Mouse (Mus musculus): ENCODE measurements around the gene Ttc23. TPM values are rescaled to one million over a fixed set of nuclear protein-coding genes. Genes with fewer than 3 reads are reported as not detected.

Ttc23 gene
- polyA plus RNA-seq, 1 experiment from 2014 or later, result 14.4 TPM

- Histone ChIP-seq H3K4me1 (ENCODE audit: insufficient read depth, low read depth, low read length) (0 out of 2 replicates have a peak, but pooled peaks cover 5% of the 10 kb centered on the region), H3K4me2 (replicated peaks; ENCODE audit: low read depth, low read length) (no peak overlapping the region), H3K36me3 (ENCODE audit: insufficient read depth, low read length) (no peaks in the 10 kb centered on the region), H3K27me3 (replicated peaks; ENCODE audit: insufficient read depth, low read length) (no peaks in the 10 kb centered on the region), H3K27ac (ENCODE audit: low read length) (no peak overlapping the region), H3K4me3 (ENCODE audit: low read depth, low read length) (no peak overlapping the region), H3K9ac (replicated peaks; ENCODE audit: low read depth) (no peak overlapping the region), H3K9me3 (ENCODE audit: low read length) (no peaks in the 10 kb centered on the region)
- TF ChIP-seq CTCF (IDR thresholded peaks at IDR 0.05) (no peak), EP300 (IDR thresholded peaks at IDR 0.05) (0 out of 2 replicates have a peak, but pooled peaks have one; percentile 13)
- DNase-seq (ENCODE audit: low spot score) (peak; percentile 29), ATAC-seq (peak; percentile 56; the same call in 1 of the 2 replicates)
- WGBS, result 60% methylated on average over 10 of the region's 10 CpGs
These were observed 33.3 kb upstream of the Ttc23 start for GRCm38 (mm10) chr7:67613795-67614463.

- H3K9me3 ChIP-seq (ENCODE audit: low read length), result no peaks in the 10 kb centered on the region
- 78% methylated on average over 7 of the region's 7 CpGs for WGBS
- peak; percentile 23 for DNase-seq (ENCODE audit: low spot score)
- no peak overlapping the region for H3K4me3 ChIP-seq (ENCODE audit: low read depth, low read length)
- no peak overlapping the region for H3K4me2 ChIP-seq (replicated peaks; ENCODE audit: low read depth, low read length)
- H3K36me3 ChIP-seq (ENCODE audit: insufficient read depth, low read length), result no peaks in the 10 kb centered on the region
- no peak overlapping the region for H3K27ac ChIP-seq (ENCODE audit: low read length)
- H3K9ac ChIP-seq (replicated peaks; ENCODE audit: low read depth), result no peak overlapping the region
- no peak for ATAC-seq
- H3K4me1 ChIP-seq (ENCODE audit: insufficient read depth, low read depth, low read length), result 0 out of 2 replicates have a peak, but pooled peaks cover 5% of the 10 kb centered on the region
- no peak for TF ChIP-seq CTCF (IDR thresholded peaks at IDR 0.05)
- no peak for TF ChIP-seq EP300 (IDR thresholded peaks at IDR 0.05)
- H3K27me3 ChIP-seq (replicated peaks; ENCODE audit: insufficient read depth, low read length), result no peaks in the 10 kb centered on the region
These were observed 32.7 kb upstream of the Ttc23 start for GRCm38 (mm10) chr7:67614464-67614861.

GRCm38 (mm10) chr7:67616890-67617289, 30.3 kb upstream of the Ttc23 start:
- no peak overlapping the region for H3K27ac ChIP-seq (ENCODE audit: low read length)
- WGBS, result 40% methylated on average over 4 of the region's 4 CpGs
- H3K4me1 ChIP-seq (ENCODE audit: insufficient read depth, low read depth, low read length), result 0 out of 2 replicates have a peak, but pooled peaks cover 5% of the 10 kb centered on the region
- DNase-seq (ENCODE audit: low spot score) (no peak), ATAC-seq (no peak)
- H3K9me3 ChIP-seq (ENCODE audit: low read length), result no peaks in the 10 kb centered on the region
- no peak overlapping the region for H3K4me3 ChIP-seq (ENCODE audit: low read depth, low read length)
- H3K4me2 ChIP-seq (replicated peaks; ENCODE audit: low read depth, low read length), result no peak overlapping the region
- no peak overlapping the region for H3K9ac ChIP-seq (replicated peaks; ENCODE audit: low read depth)
- TF ChIP-seq CTCF (IDR thresholded peaks at IDR 0.05) (no peak), EP300 (IDR thresholded peaks at IDR 0.05) (no peak)
- no peaks in the 10 kb centered on the region for H3K36me3 ChIP-seq (ENCODE audit: insufficient read depth, low read length)
- no peaks in the 10 kb centered on the region for H3K27me3 ChIP-seq (replicated peaks; ENCODE audit: insufficient read depth, low read length)

GRCm38 (mm10) chr7:67617646-67618045, 29.6 kb upstream of the Ttc23 start:
- Histone ChIP-seq H3K27ac (ENCODE audit: low read length) (no peak overlapping the region), H3K4me2 (replicated peaks; ENCODE audit: low read depth, low read length) (no peak overlapping the region), H3K4me1 (ENCODE audit: insufficient read depth, low read depth, low read length) (0 out of 2 replicates have a peak, but pooled peaks cover 5% of the 10 kb centered on the region), H3K9me3 (ENCODE audit: low read length) (no peaks in the 10 kb centered on the region), H3K36me3 (ENCODE audit: insufficient read depth, low read length) (no peaks in the 10 kb centered on the region), H3K27me3 (replicated peaks; ENCODE audit: insufficient read depth, low read length) (no peaks in the 10 kb centered on the region), H3K9ac (replicated peaks; ENCODE audit: low read depth) (no peak overlapping the region), H3K4me3 (ENCODE audit: low read depth, low read length) (no peak overlapping the region)
- 90% methylated on average over 10 of the region's 10 CpGs for WGBS
- TF ChIP-seq EP300 (IDR thresholded peaks at IDR 0.05), result no peak
- TF ChIP-seq CTCF (IDR thresholded peaks at IDR 0.05), result no peak
- DNase-seq (ENCODE audit: low spot score) (no peak), ATAC-seq (no peak)

GRCm38 (mm10) chr7:67618316-67618715, 28.9 kb upstream of the Ttc23 start:
- 0 out of 2 replicates have a peak, but pooled peaks cover 5% of the 10 kb centered on the region for H3K4me1 ChIP-seq (ENCODE audit: insufficient read depth, low read depth, low read length)
- H3K4me3 ChIP-seq (ENCODE audit: low read depth, low read length), result no peak overlapping the region
- no peak overlapping the region for H3K9ac ChIP-seq (replicated peaks; ENCODE audit: low read depth)
- no peaks in the 10 kb centered on the region for H3K9me3 ChIP-seq (ENCODE audit: low read length)
- no peak for DNase-seq (ENCODE audit: low spot score)
- no peaks in the 10 kb centered on the region for H3K27me3 ChIP-seq (replicated peaks; ENCODE audit: insufficient read depth, low read length)
- TF ChIP-seq EP300 (IDR thresholded peaks at IDR 0.05), result no peak
- TF ChIP-seq CTCF (IDR thresholded peaks at IDR 0.05), result no peak
- H3K4me2 ChIP-seq (replicated peaks; ENCODE audit: low read depth, low read length), result no peak overlapping the region
- H3K27ac ChIP-seq (ENCODE audit: low read length), result no peak overlapping the region
- no peak for ATAC-seq
- WGBS, result 82% methylated on average over 3 of the region's 3 CpGs
- H3K36me3 ChIP-seq (ENCODE audit: insufficient read depth, low read length), result no peaks in the 10 kb centered on the region

- H3K36me3 ChIP-seq (ENCODE audit: insufficient read depth, low read length), result no peaks in the 10 kb centered on the region
- 69% methylated on average over 4 of the region's 4 CpGs for WGBS
- H3K27me3 ChIP-seq (replicated peaks; ENCODE audit: insufficient read depth, low read length), result no peaks in the 10 kb centered on the region
- DNase-seq (ENCODE audit: low spot score), result peak; percentile 62
- no peak for ATAC-seq
- no peak for TF ChIP-seq EP300 (IDR thresholded peaks at IDR 0.05)
- TF ChIP-seq CTCF (IDR thresholded peaks at IDR 0.05), result peak; percentile 60
- H3K9me3 ChIP-seq (ENCODE audit: low read length), result no peaks in the 10 kb centered on the region
- H3K4me3 ChIP-seq (ENCODE audit: low read depth, low read length), result no peak overlapping the region
- H3K9ac ChIP-seq (replicated peaks; ENCODE audit: low read depth), result no peak overlapping the region
- no peak overlapping the region for H3K27ac ChIP-seq (ENCODE audit: low read length)
- H3K4me1 ChIP-seq (ENCODE audit: insufficient read depth, low read depth, low read length), result no peaks in the 10 kb centered on the region
- H3K4me2 ChIP-seq (replicated peaks; ENCODE audit: low read depth, low read length), result no peak overlapping the region
These were observed 27.4 kb upstream of the Ttc23 start for GRCm38 (mm10) chr7:67619836-67620235.
